Mouse (Mus musculus) ES-Bruce4 (cell line): ENCODE measurements around the gene Vps37c.

Experiments
- CTCF ChIP-seq: IDR thresholded peaks from one replicate; pipeline ENCODE4 v1.8.1; 2011; ENCODE audit warnings: low read depth, low read length
- EP300 ChIP-seq: IDR thresholded peaks from 2 replicates; pipeline ENCODE4 v1.6.1; 2011; ENCODE audit warnings: low read depth, low read length; ENCODE audit not compliant: insufficient read depth

DNA sequence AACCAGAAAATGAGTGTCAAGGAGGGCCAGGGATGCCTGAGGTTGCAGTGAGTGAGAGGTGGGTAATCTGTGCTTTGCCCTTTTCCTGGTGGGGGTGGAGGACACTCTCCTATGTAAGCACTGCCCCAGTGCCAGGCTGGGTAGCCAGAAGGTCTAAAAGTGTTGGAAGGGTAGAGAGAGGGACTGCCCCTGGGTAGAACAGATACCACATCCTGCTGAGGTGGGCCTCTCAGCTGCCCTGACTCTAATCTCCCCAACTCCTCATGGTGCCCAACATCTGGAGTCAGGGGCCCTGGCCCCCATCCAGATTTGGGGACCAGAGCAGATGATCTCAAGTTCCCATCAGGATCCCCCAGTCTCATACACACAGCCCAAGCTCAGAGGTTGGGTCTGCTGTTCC lies 68.6 kb downstream of the Vps37c start:
- TF ChIP-seq EP300 (no peak), CTCF (no peak)
